Mouse (Mus musculus): ENCODE data around the gene Zswim4.

DNA sequence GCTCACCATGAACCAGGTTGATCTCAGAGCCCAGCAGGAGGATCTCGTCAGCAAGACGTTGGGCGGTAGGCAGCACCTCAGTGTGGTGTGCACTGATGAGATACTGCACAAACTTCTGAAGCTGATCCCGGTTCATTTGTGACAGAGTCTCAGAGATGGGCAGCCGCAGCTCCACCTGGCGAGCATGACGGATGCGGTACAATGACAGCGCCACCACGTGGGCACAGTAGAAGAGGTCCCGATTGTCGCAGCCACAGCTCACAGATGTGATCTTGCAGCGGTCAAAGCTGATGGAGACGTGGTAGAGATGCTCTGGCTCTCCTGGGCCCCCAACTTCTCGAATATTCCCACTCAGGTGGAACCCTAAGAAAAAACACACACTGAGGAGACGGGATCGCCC, 6.1 kb downstream of the Zswim4 start:
- TF ChIP-seq POLR2A (IDR thresholded peaks at IDR 0.05; ENCODE audit: low read depth, low read length) = no peak
- TF ChIP-seq CTCF (IDR thresholded peaks at IDR 0.05; ENCODE audit: extremely low read depth, insufficient read depth, insufficient read length, insufficient replicate concordance) = no peak
